Mouse (Mus musculus) cerebellum, adult 8-10 months (tissue): ENCODE results near the gene Arglu1.

Source experiments
- DNase-seq: peaks from one replicate; pipeline ENCODE4 v3.0.0; 2022

Arglu1 gene

GRCm38 (mm10) chr8:8619221-8620194 lies 70.8 kb downstream of the Arglu1 start:
- DNase-seq = no peak
